Mouse (Mus musculus) spleen, adult 2 months (tissue): ENCODE data around the gene Vmn1r188.

Experiments
- CTCF ChIP-seq: fragments of 200-500 bp; IDR thresholded peaks from 2 replicates; pipeline ENCODE4 v1.5.1; 2011; ENCODE audit warnings: mild to moderate bottlenecking, inconsistent platforms; ENCODE audit not compliant: insufficient read depth, insufficient read length, insufficient replicate concordance; ENCODE audit errors: extremely low read depth
- POLR2A ChIP-seq: fragments of 200-500 bp; IDR thresholded peaks from 2 replicates; pipeline ENCODE4 v1.6.1; 2011; ENCODE audit warnings: low read depth, low read length, inconsistent platforms

DNA sequence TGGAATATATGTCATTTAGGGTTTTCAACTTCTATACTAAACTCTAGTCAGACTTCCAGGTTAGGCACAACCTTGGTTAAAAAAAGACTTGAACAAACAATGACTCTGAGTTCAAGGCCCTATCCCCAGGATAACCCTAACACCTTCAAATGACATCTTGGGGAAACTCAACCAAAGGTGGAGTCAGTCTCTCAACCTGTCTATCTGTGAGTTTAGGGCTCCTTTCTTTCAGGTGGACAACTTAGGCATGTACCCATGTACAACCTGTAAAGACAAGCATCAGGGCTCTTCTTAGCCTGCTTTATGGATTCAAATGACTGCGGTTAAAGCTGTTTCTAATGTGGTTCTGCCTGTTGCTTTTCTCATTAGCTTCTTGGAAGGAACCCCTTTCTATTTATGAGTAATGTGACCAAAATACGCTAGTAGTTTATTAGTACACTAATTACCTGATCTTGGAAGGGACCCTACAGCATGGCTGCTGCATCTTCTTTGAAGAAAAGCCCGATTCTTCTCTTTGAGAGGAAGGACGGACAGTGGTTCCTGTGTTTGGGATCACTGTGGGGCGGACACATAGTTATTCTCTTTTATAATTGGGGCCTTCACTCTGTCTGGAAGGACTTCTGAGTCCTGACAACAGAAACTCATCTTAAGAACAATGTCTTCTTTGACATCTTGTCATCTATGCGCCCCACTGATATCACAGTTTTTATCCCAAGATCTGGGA lies 39.6 kb upstream of the Vmn1r188 start:
- TF ChIP-seq CTCF (no peak), POLR2A (no peak)
